Mouse (Mus musculus): ENCODE measurements around the gene Tex21. TPM values are rescaled to one million over a fixed set of nuclear protein-coding genes. Genes with fewer than 3 reads are reported as not detected.

Tex21 gene
- total RNA-seq (2022) = not detected

- DNase-seq = no peak
Observed at GRCm38 (mm10) chr12:76246646-76247045, at the start of gene Tex21. Gene Tex21 (minus strand): TSS chr12:76246746.

GRCm38 (mm10) chr12:76293192-76293591 lies 46.6 kb upstream of the Tex21 start:
- DNase-seq = peak; percentile 26

GRCm38 (mm10) chr12:76290271-76290670 lies 43.7 kb upstream of the Tex21 start:
- no peak for DNase-seq

- DNase-seq = no peak
Observed at GRCm38 (mm10) chr12:76289428-76289827, 42.9 kb upstream of the Tex21 start.

- no peak for DNase-seq
Observed at GRCm38 (mm10) chr12:76288494-76288893, 41.9 kb upstream of the Tex21 start.

GRCm38 (mm10) chr12:76287986-76288385 lies 41.4 kb upstream of the Tex21 start:
- DNase-seq = no peak

GRCm38 (mm10) chr12:76285418-76285817 lies 38.9 kb upstream of the Tex21 start:
- no peak for DNase-seq

GRCm38 (mm10) chr12:76282532-76283173 lies 36.1 kb upstream of the Tex21 start:
- DNase-seq = no peak

GRCm38 (mm10) chr12:76282132-76282531 lies 35.6 kb upstream of the Tex21 start:
- no peak for DNase-seq

GRCm38 (mm10) chr12:76281111-76281660 lies 34.6 kb upstream of the Tex21 start:
- peak; percentile 47 for DNase-seq

GRCm38 (mm10) chr12:76280556-76280955 lies 34.0 kb upstream of the Tex21 start:
- DNase-seq = no peak

GRCm38 (mm10) chr12:76278209-76278608 lies 31.7 kb upstream of the Tex21 start:
- DNase-seq = no peak

GRCm38 (mm10) chr12:76272610-76273524 lies 26.3 kb upstream of the Tex21 start:
- DNase-seq = no peak

GRCm38 (mm10) chr12:76271516-76271915 lies 25.0 kb upstream of the Tex21 start:
- DNase-seq = no peak

- DNase-seq = no peak
Observed at GRCm38 (mm10) chr12:76269196-76269595, 22.6 kb upstream of the Tex21 start.

- no peak for DNase-seq
Observed at GRCm38 (mm10) chr12:76268686-76269085, 22.1 kb upstream of the Tex21 start.

GRCm38 (mm10) chr12:76266875-76267274 lies 20.3 kb upstream of the Tex21 start:
- no peak for DNase-seq

- no peak for DNase-seq
Observed at GRCm38 (mm10) chr12:76265001-76265400, 18.5 kb upstream of the Tex21 start.

GRCm38 (mm10) chr12:76264325-76264965 lies 17.9 kb upstream of the Tex21 start:
- no peak for DNase-seq

- DNase-seq = no peak
Observed at GRCm38 (mm10) chr12:76263876-76264275, 17.3 kb upstream of the Tex21 start.

- DNase-seq = no peak
Observed at GRCm38 (mm10) chr12:76262918-76263317, 16.4 kb upstream of the Tex21 start.

GRCm38 (mm10) chr12:76261556-76261955 lies 15.0 kb upstream of the Tex21 start:
- DNase-seq = no peak

- DNase-seq = no peak
Observed at GRCm38 (mm10) chr12:76260673-76261072, 14.1 kb upstream of the Tex21 start.

Data from adrenal gland, adult 8-10 months (tissue).